Mouse (Mus musculus) spleen, adult 18-20 months (tissue): ENCODE data around the gene Ppfia3.

Source experiments
- DNase-seq, 2 experiments: peaks; one replicate each; pipeline ENCODE4 v3.0.0; 2022; ENCODE audit warnings: mixed read lengths in 2 of 2

The Ppfia3 gene

GRCm38 (mm10) chr7:45342081-45342480, 24.7 kb downstream of the Ppfia3 start:
- no peak for DNase-seq

GRCm38 (mm10) chr7:45341303-45341702, 25.5 kb downstream of the Ppfia3 start:
- DNase-seq = peak; percentile 47 to 70

GRCm38 (mm10) chr7:45340669-45341068, 26.1 kb downstream of the Ppfia3 start:
- peak in 1 of 2 experiments; percentile 22 for DNase-seq

GRCm38 (mm10) chr7:45340066-45340442, 26.8 kb downstream of the Ppfia3 start:
- no peak for DNase-seq

GRCm38 (mm10) chr7:45339410-45340065, 27.3 kb downstream of the Ppfia3 start:
- DNase-seq = peak; percentile 33 to 58

GRCm38 (mm10) chr7:45338161-45338911, 28.5 kb downstream of the Ppfia3 start:
- DNase-seq = no peak

GRCm38 (mm10) chr7:45337469-45337868, 29.4 kb downstream of the Ppfia3 start:
- DNase-seq = no peak

- no peak for DNase-seq
These were observed 30.5 kb downstream of the Ppfia3 start for GRCm38 (mm10) chr7:45336319-45336718.

- DNase-seq = no peak
These were observed 31.8 kb downstream of the Ppfia3 start, which contains the start of gene Hrc for GRCm38 (mm10) chr7:45335056-45335455. TSS of gene Hrc (plus strand) at chr7:45335290.

- no peak for DNase-seq
These were observed 32.2 kb downstream of the Ppfia3 start for GRCm38 (mm10) chr7:45334605-45335004.

GRCm38 (mm10) chr7:45333431-45333982, 33.3 kb downstream of the Ppfia3 start, which contains the start of gene Trpm4:
TSS of gene Trpm4 (minus strand) at chr7:45333780.
- peak; percentile 69 to 89 for DNase-seq

- DNase-seq = no peak
These were observed 34.0 kb downstream of the Ppfia3 start for GRCm38 (mm10) chr7:45332685-45333425.

GRCm38 (mm10) chr7:45331502-45331901, 35.3 kb downstream of the Ppfia3 start:
- DNase-seq = no peak

GRCm38 (mm10) chr7:45328841-45329475, 37.9 kb downstream of the Ppfia3 start:
- DNase-seq = no peak

- no peak for DNase-seq
These were observed 41.0 kb downstream of the Ppfia3 start for GRCm38 (mm10) chr7:45325800-45326199.

- DNase-seq = no peak
These were observed 43.8 kb downstream of the Ppfia3 start for GRCm38 (mm10) chr7:45323069-45323468.

GRCm38 (mm10) chr7:45322245-45322644, 44.6 kb downstream of the Ppfia3 start:
- no peak for DNase-seq

- DNase-seq = no peak
These were observed 50.3 kb downstream of the Ppfia3 start for GRCm38 (mm10) chr7:45316536-45316935.

- DNase-seq = no peak
These were observed 51.6 kb downstream of the Ppfia3 start for GRCm38 (mm10) chr7:45315182-45315701.

GRCm38 (mm10) chr7:45313495-45313894, 53.3 kb downstream of the Ppfia3 start:
- DNase-seq = no peak

GRCm38 (mm10) chr7:45312686-45313453, 53.9 kb downstream of the Ppfia3 start:
- no peak for DNase-seq

GRCm38 (mm10) chr7:45312023-45312422, 54.8 kb downstream of the Ppfia3 start:
- no peak for DNase-seq
